Mouse (Mus musculus) limb, embryonic 15.5 days (tissue): Measurements from ENCODE around the gene Tmem108. TPM values are rescaled to one million over a fixed set of nuclear protein-coding genes. Genes with fewer than 3 reads are reported as not detected.

ENCODE experiments used
- ATAC-seq: fragments of 200-750 bp; cut with Nextera tagmentation; 2 replicates; pipeline ENCODE4 v1.8.0; 2017; ENCODE audit warnings: low read depth, moderate TSS enrichment; ENCODE audit not compliant: insufficient number of reproducible peaks, low FRiP score, low TSS enrichment
- H3K27ac ChIP-seq: fragments of 300-500 bp; sonication (generic); 2 replicates; pipeline ENCODE4 v1.5.1; 2015; ENCODE audit warnings: moderate library complexity, mild to moderate bottlenecking, inconsistent platforms
- H3K27me3 ChIP-seq: fragments of 300-500 bp; sonication (generic); 2 replicates; pipeline ENCODE4 v1.6.1; 2015; ENCODE audit warnings: inconsistent platforms
- H3K36me3 ChIP-seq: fragments of 300-500 bp; sonication (generic); 2 replicates; pipeline ENCODE4 v1.6.1; 2015; ENCODE audit warnings: inconsistent platforms
- H3K4me1 ChIP-seq: fragments of 300-500 bp; sonication (generic); 2 replicates; pipeline ENCODE4 v1.6.1; 2015; ENCODE audit warnings: inconsistent platforms
- H3K4me2 ChIP-seq: fragments of 300-500 bp; sonication (generic); 2 replicates; pipeline ENCODE4 v1.6.1; 2015; ENCODE audit warnings: mild to moderate bottlenecking, inconsistent platforms
- H3K4me3 ChIP-seq: fragments of 300-500 bp; sonication (generic); 2 replicates; pipeline ENCODE4 v1.5.1; 2015; ENCODE audit warnings: mild to moderate bottlenecking, inconsistent platforms
- H3K9ac ChIP-seq: fragments of 300-500 bp; sonication (generic); 2 replicates; pipeline ENCODE4 v1.6.1; 2015; ENCODE audit warnings: inconsistent platforms
- H3K9me3 ChIP-seq: fragments of 300-500 bp; sonication (generic); 2 replicates; pipeline ENCODE4 v1.6.1; 2016; ENCODE audit warnings: inconsistent platforms
- WGBS: fragments of 180-500 bp; shearing (Covaris S2); methylation state at CpG from one replicate; pipeline ENCODE4 v1.1.7; 2015; 5-methylcytosine and 5-hydroxymethylcytosine counted together
- polyA plus RNA-seq: library from polyadenylated mRNA; unstranded; fragments of >200 nt; fragmentation: Nextera tagmentation; extraction: Ambion mirVana; gene quantifications from 2 replicates; pipeline ENCODE4 v1.2.1, GENCODE M21; 2015

Gene Tmem108
- polyA plus RNA-seq, 1 experiment from 2014 or later, result 6.4 TPM

DNA sequence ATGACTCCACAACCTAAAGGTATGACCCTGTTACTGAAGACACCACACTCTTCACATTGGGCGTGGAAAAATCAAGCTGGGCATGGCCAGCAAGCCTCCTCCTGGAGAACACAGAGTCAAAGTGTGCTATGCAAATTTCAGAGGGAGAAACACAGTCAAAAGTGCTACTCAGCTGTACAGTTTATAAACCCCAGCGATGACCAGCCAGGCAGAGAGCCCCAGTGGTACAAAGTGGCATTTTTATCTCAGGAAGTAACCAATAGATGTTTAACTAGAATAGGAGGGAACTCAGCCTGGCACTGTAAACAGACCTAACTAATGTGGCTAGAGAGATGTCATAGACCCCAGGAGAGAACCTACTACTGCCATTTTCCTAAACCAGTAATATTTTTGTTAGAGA, 115.0 kb downstream of the Tmem108 start:
- Histone ChIP-seq H3K4me2 (no peak overlapping the region), H3K9me3 (no peaks in the 10 kb centered on the region), H3K4me3 (no peak overlapping the region), H3K27ac (no peak overlapping the region), H3K9ac (no peak overlapping the region), H3K36me3 (no peaks in the 10 kb centered on the region), H3K4me1 (peaks cover 5% of the 10 kb centered on the region; the same call in 1 of the 2 replicates), H3K27me3 (no peaks in the 10 kb centered on the region)
- no peak for ATAC-seq
- 70% methylated on average over 2 of the region's 2 CpGs for WGBS

DNA sequence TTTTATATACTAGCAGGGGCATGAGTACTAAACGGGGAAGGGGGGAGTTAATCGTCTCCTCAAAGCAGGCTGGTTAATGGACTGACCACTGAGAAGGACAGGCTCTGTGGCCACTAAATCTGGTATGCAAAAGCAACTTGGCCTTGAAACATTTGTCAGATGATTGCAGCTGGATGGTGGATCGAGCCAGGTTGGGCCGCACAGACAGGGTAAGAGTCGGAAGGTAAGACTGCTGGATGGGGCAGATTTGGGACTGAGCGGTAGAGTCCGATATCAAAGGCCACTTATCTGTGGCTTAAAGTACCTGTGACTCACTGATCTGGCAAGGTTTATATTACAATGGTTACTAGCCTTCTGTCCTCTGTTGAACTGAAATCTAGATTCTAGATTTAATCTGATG, 115.9 kb downstream of the Tmem108 start:
- no peaks in the 10 kb centered on the region for H3K27me3 ChIP-seq
- H3K9me3 ChIP-seq, result no peaks in the 10 kb centered on the region
- no peaks in the 10 kb centered on the region for H3K36me3 ChIP-seq
- no peak overlapping the region for H3K9ac ChIP-seq
- no peak overlapping the region for H3K4me3 ChIP-seq
- 89% methylated on average over 7 of the region's 7 CpGs for whole genome bisulfite sequencing
- no peak overlapping the region for H3K27ac ChIP-seq
- ATAC-seq, result no peak
- H3K4me1 ChIP-seq, result peaks cover 8% of the 10 kb centered on the region; the same call in 1 of the 2 replicates
- no peak overlapping the region for H3K4me2 ChIP-seq

DNA sequence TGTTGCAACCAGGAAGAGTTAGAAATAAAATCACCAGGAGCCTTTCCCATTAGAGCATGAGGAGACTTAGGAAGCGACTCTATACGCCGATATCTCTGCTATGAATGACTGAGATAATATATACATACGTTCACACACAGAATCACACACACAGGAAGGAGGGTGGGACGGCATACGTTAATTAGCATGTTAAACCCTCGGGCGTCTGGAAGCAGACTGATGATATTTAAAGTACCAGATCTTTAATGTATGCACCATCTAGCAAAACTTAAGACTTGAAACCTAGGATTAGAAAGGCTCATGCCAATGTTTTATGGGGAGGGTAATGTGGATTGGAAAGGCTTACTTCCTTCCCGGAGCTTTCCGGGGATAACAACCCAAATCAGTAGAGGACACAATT, 119.3 kb downstream of the Tmem108 start:
- Histone ChIP-seq H3K9ac (no peak overlapping the region), H3K4me1 (peaks cover 8% of the 10 kb centered on the region; the same call in 1 of the 2 replicates), H3K27me3 (no peaks in the 10 kb centered on the region), H3K4me3 (no peak overlapping the region), H3K27ac (no peak overlapping the region), H3K36me3 (no peaks in the 10 kb centered on the region), H3K9me3 (no peaks in the 10 kb centered on the region), H3K4me2 (no peak overlapping the region)
- WGBS, result 64% methylated on average over 10 of the region's 10 CpGs
- ATAC-seq, result no peak

GRCm38 (mm10) chr9:103641340-103641739, 120.3 kb downstream of the Tmem108 start:
- Histone ChIP-seq H3K4me1 (peaks cover 8% of the 10 kb centered on the region; the same call in 1 of the 2 replicates), H3K9me3 (no peaks in the 10 kb centered on the region), H3K9ac (no peak overlapping the region), H3K4me3 (no peak overlapping the region), H3K4me2 (no peak overlapping the region), H3K27me3 (no peaks in the 10 kb centered on the region), H3K36me3 (no peaks in the 10 kb centered on the region), H3K27ac (no peak overlapping the region)
- 83% methylated on average over 4 of the region's 4 CpGs for WGBS
- ATAC-seq, result no peak

DNA sequence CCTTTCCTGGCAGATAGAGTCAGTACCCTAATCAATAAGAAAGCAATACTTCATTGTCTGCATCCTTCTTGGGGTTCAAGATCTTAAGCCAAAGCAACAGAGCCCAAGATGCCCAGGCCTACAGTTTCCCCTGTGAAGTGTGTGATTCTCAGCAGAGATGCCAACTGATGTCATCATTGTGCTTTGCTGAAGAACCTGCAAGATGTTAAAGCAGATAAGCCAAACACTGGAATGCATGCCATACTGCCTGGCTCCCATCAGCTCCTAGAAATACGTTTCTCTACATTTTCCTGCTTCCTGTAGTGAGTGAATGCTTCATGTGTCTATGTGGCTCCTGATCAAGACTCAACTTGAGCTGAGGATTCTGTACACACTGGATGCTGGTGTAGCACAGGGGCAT, 122.2 kb downstream of the Tmem108 start:
- 36% methylated on average over 1 of the region's 1 CpGs for WGBS
- no peak for ATAC-seq
- no peaks in the 10 kb centered on the region for H3K9me3 ChIP-seq
- no peak overlapping the region for H3K4me3 ChIP-seq
- no peak overlapping the region for H3K4me2 ChIP-seq
- peaks cover 8% of the 10 kb centered on the region; the same call in 1 of the 2 replicates for H3K4me1 ChIP-seq
- H3K36me3 ChIP-seq, result no peaks in the 10 kb centered on the region
- H3K27me3 ChIP-seq, result no peaks in the 10 kb centered on the region
- no peak overlapping the region for H3K9ac ChIP-seq
- H3K27ac ChIP-seq, result no peak overlapping the region

- no peaks in the 10 kb centered on the region for H3K36me3 ChIP-seq
- H3K4me1 ChIP-seq, result peaks cover 8% of the 10 kb centered on the region; the same call in 1 of the 2 replicates
- no peak overlapping the region for H3K27ac ChIP-seq
- H3K4me2 ChIP-seq, result no peak overlapping the region
- no peak overlapping the region for H3K4me3 ChIP-seq
- WGBS, result 57% methylated on average over 3 of the region's 3 CpGs
- ATAC-seq, result no peak
- no peak overlapping the region for H3K9ac ChIP-seq
- no peaks in the 10 kb centered on the region for H3K9me3 ChIP-seq
- no peaks in the 10 kb centered on the region for H3K27me3 ChIP-seq
These were observed 124.2 kb downstream of the Tmem108 start for GRCm38 (mm10) chr9:103637451-103637850.

GRCm38 (mm10) chr9:103636847-103637246, 124.8 kb downstream of the Tmem108 start:
- H3K4me2 ChIP-seq, result no peak overlapping the region

DNA sequence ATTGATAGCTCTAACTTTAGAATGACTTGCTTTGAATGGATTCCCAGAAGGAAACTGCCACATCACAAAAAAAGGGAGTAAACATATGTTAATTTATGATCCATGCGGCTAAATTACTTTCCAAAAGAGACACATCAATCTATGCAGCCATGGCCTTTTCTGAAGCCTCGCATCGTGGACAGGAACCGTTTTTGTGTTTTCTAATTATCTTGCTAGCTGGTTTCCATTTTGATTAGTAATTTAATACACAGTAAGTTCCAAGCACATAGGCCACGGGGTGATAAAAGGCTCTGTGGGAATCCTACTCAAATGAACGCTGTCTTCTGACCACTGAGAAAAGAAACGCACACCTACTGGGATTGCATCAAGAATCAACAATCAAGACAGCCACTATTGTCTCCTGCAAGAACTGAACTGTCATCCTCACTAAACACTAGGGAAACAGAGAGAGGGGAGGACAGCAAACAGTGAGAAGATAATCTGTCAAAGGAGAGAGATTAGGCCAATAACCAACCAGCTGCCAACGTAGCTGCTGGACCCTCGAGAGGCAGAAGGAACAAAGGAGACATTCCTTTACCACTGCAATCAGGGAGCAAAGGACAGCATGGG, 132.7 kb downstream of the Tmem108 start:
- Histone ChIP-seq H3K4me1 (no peaks in the 10 kb centered on the region), H3K36me3 (no peaks in the 10 kb centered on the region), H3K9ac (no peak overlapping the region), H3K27ac (no peak overlapping the region), H3K4me2 (no peak overlapping the region), H3K4me3 (no peak overlapping the region), H3K27me3 (no peaks in the 10 kb centered on the region), H3K9me3 (no peaks in the 10 kb centered on the region)
- no peak for ATAC-seq
- 56% methylated on average over 9 of the region's 9 CpGs for whole genome bisulfite sequencing

More at GRCm38 (mm10) chr9:103636847-103637246, 124.8 kb downstream of the Tmem108 start:
- ATAC-seq, result no peak
- 44% methylated on average over 3 of the region's 3 CpGs for WGBS
- no peak overlapping the region for H3K27ac ChIP-seq
- H3K9me3 ChIP-seq, result no peaks in the 10 kb centered on the region
- H3K36me3 ChIP-seq, result no peaks in the 10 kb centered on the region
- H3K9ac ChIP-seq, result no peak overlapping the region
- H3K27me3 ChIP-seq, result no peaks in the 10 kb centered on the region
- no peak overlapping the region for H3K4me3 ChIP-seq
- H3K4me1 ChIP-seq, result peaks cover 5% of the 10 kb centered on the region; the same call in 1 of the 2 replicates

DNA sequence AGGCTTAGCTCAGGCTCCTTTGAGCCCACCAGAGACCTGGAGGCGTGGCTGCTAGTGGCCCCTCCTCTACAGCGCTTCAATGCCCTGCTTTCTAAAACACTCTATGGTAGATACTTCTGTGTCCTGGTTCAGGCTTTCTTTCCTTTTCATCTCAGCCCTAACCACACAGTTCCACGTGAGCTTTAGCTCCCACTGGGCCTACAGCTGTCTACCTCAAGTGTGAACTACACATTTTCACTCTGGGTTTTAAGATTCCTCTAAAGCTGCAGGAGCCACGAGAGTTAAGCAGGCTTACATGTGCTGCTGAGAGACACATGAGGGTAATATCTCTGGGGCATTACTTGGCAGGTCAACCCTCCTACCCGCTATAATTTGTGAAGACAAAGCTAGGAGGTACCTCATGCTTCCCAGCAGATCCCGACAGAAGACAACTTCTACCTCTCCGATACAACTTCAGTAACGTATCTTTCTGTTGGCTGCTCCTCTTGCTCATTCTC, 134.2 kb downstream of the Tmem108 start:
- 81% methylated on average over 8 of the region's 8 CpGs for WGBS
- no peak overlapping the region for H3K4me3 ChIP-seq
- H3K9ac ChIP-seq, result no peak overlapping the region
- H3K36me3 ChIP-seq, result no peaks in the 10 kb centered on the region
- H3K27me3 ChIP-seq, result no peaks in the 10 kb centered on the region
- no peaks in the 10 kb centered on the region for H3K9me3 ChIP-seq
- ATAC-seq, result no peak
- H3K4me1 ChIP-seq, result peaks cover 10% of the 10 kb centered on the region
- H3K4me2 ChIP-seq, result no peak overlapping the region
- H3K27ac ChIP-seq, result no peak overlapping the region

DNA sequence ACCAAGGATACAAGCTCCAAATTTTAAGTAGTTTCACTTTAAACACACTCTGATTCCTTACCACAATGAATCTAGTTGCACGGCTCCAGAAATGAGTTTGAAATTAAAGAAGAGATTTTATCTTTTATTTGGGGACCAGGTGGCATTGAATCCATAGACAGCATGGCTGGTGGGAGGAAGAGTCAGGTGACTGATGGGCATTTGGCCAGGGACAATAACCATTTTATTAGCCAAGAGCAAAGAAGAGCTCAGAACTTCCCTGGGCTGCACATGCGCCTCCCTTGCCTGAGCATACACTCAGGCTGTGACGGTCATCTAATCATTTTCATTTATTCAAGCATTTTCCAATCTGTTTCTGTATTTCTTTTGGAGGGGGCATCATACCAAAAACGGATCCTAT, 135.5 kb downstream of the Tmem108 start:
- Histone ChIP-seq H3K9ac (no peak overlapping the region), H3K36me3 (no peaks in the 10 kb centered on the region), H3K27me3 (no peaks in the 10 kb centered on the region), H3K9me3 (no peaks in the 10 kb centered on the region), H3K4me1 (peaks cover 10% of the 10 kb centered on the region), H3K27ac (no peak overlapping the region), H3K4me2 (no peak overlapping the region), H3K4me3 (no peak overlapping the region)
- no peak for ATAC-seq
- WGBS, result 77% methylated on average over 4 of the region's 4 CpGs

GRCm38 (mm10) chr9:103624649-103625048, 137.0 kb downstream of the Tmem108 start:
- Histone ChIP-seq H3K4me2 (no peak overlapping the region), H3K4me3 (no peak overlapping the region), H3K9ac (no peak overlapping the region), H3K9me3 (no peaks in the 10 kb centered on the region), H3K36me3 (no peaks in the 10 kb centered on the region), H3K4me1 (peaks cover 10% of the 10 kb centered on the region), H3K27ac (no peak overlapping the region), H3K27me3 (no peaks in the 10 kb centered on the region)
- ATAC-seq, result no peak
- WGBS, result 44% methylated on average over 1 of the region's 1 CpGs

GRCm38 (mm10) chr9:103623560-103624316, 137.9 kb downstream of the Tmem108 start:
- no peak overlapping the region for H3K4me3 ChIP-seq
- WGBS, result 58% methylated on average over 19 of the region's 19 CpGs
- H3K4me1 ChIP-seq, result peaks cover 10% of the 10 kb centered on the region
- no peaks in the 10 kb centered on the region for H3K36me3 ChIP-seq
- no peak overlapping the region; the same call in 1 of the 2 replicates for H3K4me2 ChIP-seq
- no peaks in the 10 kb centered on the region for H3K27me3 ChIP-seq
- peak overlapping the region; percentile 40; the same call in 1 of the 2 replicates for H3K27ac ChIP-seq
- H3K9ac ChIP-seq, result no peak overlapping the region
- no peak for ATAC-seq
- no peaks in the 10 kb centered on the region for H3K9me3 ChIP-seq
